Mouse (Mus musculus) neural tube, embryonic 13.5 days (tissue): ENCODE results near the gene Tctex1d4. TPM values are rescaled to one million over a fixed set of nuclear protein-coding genes. Genes with fewer than 3 reads are reported as not detected.

Experiments used
- ATAC-seq: fragments of 200-750 bp; cut with Nextera tagmentation; 2 replicates; pipeline ENCODE4 v1.8.0; 2017; ENCODE audit warnings: low read depth, mild to moderate bottlenecking, moderate TSS enrichment, moderate library complexity
- H3K27ac ChIP-seq: fragments of 300-500 bp; sonication (generic); replicated peaks from 2 replicates; pipeline ENCODE4 v1.5.1; 2015; ENCODE audit warnings: moderate library complexity, mild to moderate bottlenecking, inconsistent platforms
- H3K27me3 ChIP-seq: fragments of 300-500 bp; sonication (generic); 2 replicates; pipeline ENCODE4 v1.6.1; 2015; ENCODE audit warnings: mild to moderate bottlenecking, inconsistent platforms
- H3K36me3 ChIP-seq: fragments of 300-500 bp; sonication (generic); 2 replicates; pipeline ENCODE4 v1.6.1; 2015; ENCODE audit warnings: mild to moderate bottlenecking, inconsistent platforms
- H3K4me1 ChIP-seq: fragments of 300-500 bp; sonication (generic); replicated peaks from 2 replicates; pipeline ENCODE4 v1.6.1; 2015; ENCODE audit warnings: inconsistent platforms
- H3K4me2 ChIP-seq: fragments of 300-500 bp; sonication (generic); 2 replicates; pipeline ENCODE4 v1.6.1; 2015; ENCODE audit warnings: inconsistent platforms, mild to moderate bottlenecking, moderate library complexity
- H3K4me3 ChIP-seq: fragments of 300-500 bp; sonication (generic); 2 replicates; pipeline ENCODE4 v1.5.1; 2015; ENCODE audit warnings: mild to moderate bottlenecking, inconsistent platforms
- H3K9ac ChIP-seq: fragments of 300-500 bp; sonication (generic); 2 replicates; pipeline ENCODE4 v1.6.1; 2015; ENCODE audit warnings: moderate library complexity, mild to moderate bottlenecking, inconsistent platforms
- H3K9me3 ChIP-seq: fragments of 300-500 bp; sonication (generic); 2 replicates; pipeline ENCODE4 v1.6.1; 2016; ENCODE audit warnings: inconsistent platforms
- WGBS: fragments of 180-500 bp; shearing (Covaris S2); methylation state at CpG from one replicate; pipeline ENCODE4 v1.1.7; 2015; 5-methylcytosine and 5-hydroxymethylcytosine counted together
- microRNA-seq: library from miRNA; unstranded; fragments of <30 nt; microRNA quantifications from one replicate; pipeline ENCODE4, GENCODE M21; 2016
- polyA plus RNA-seq: library from polyadenylated mRNA; unstranded; fragments of >200 nt; fragmentation: Nextera tagmentation; extraction: Ambion mirVana; gene quantifications from 2 replicates; pipeline ENCODE4 v1.2.1, GENCODE M21; 2015

Tctex1d4 gene
- polyA plus RNA-seq, 1 experiment from 2014 or later: not detected

GRCm38 (mm10) chr4:117161183-117161582, 34.6 kb downstream of the Tctex1d4 start:
- Histone ChIP-seq H3K9me3 (no peaks in the 10 kb centered on the region), H3K4me3 (no peak overlapping the region), H3K4me1 (no peaks in the 10 kb centered on the region), H3K27me3 (no peaks in the 10 kb centered on the region), H3K27ac (no peak overlapping the region), H3K9ac (no peak overlapping the region), H3K4me2 (no peak overlapping the region), H3K36me3 (peaks cover 29% of the 10 kb centered on the region)
- ATAC-seq: no peak
- WGBS: 64% methylated on average over 4 of the region's 4 CpGs

- 91% methylated on average over 5 of the region's 5 CpGs for WGBS
- H3K4me3 ChIP-seq: no peak overlapping the region
- no peak overlapping the region for H3K9ac ChIP-seq
- H3K27me3 ChIP-seq: no peaks in the 10 kb centered on the region
- no peak overlapping the region for H3K27ac ChIP-seq
- no peaks in the 10 kb centered on the region for H3K4me1 ChIP-seq
- no peak overlapping the region for H3K4me2 ChIP-seq
- no peaks in the 10 kb centered on the region for H3K9me3 ChIP-seq
- peaks cover 40% of the 10 kb centered on the region for H3K36me3 ChIP-seq
- no peak for ATAC-seq
These were observed 43.3 kb downstream of the Tctex1d4 start for GRCm38 (mm10) chr4:117169936-117170335.

Small RNAs within 50 kb of the gene (microRNA-seq; reads per million reads assigned to microRNA genes)
- not detected for gene Gm22398

Other genes with a start within 250 kb of the Tctex1d4 start
- gene Zswim5, start 249.4 kb upstream of the Tctex1d4 start, polyA plus RNA-seq: 7.7 and 8.1 TPM in 2 replicates
- 72.7 and 76.8 TPM in 2 replicates for gene Urod, start 132.4 kb upstream of the Tctex1d4 start, polyA plus RNA-seq
- gene Hectd3, start 131.5 kb upstream of the Tctex1d4 start, polyA plus RNA-seq: 25.6 and 26.7 TPM in 2 replicates
- gene Eif2b3, start 107.4 kb upstream of the Tctex1d4 start, polyA plus RNA-seq: 45.8 and 48.9 TPM in 2 replicates
- gene Ptch2, start 30.7 kb upstream of the Tctex1d4 start, polyA plus RNA-seq: 6.4 and 7.4 TPM in 2 replicates
- gene Btbd19, start 1.1 kb upstream of the Tctex1d4 start, polyA plus RNA-seq: 3.2 and 4.7 TPM in 2 replicates
- 16.0 and 20.7 TPM in 2 replicates for gene Plk3, start 7.2 kb downstream of the Tctex1d4 start, polyA plus RNA-seq
- 493 and 532 TPM in 2 replicates for gene Rps8, start 29.4 kb downstream of the Tctex1d4 start, polyA plus RNA-seq
- 11.8 and 16.1 TPM in 2 replicates for gene Kif2c, start 55.8 kb downstream of the Tctex1d4 start, polyA plus RNA-seq
- gene Tmem53, start 125.2 kb downstream of the Tctex1d4 start, polyA plus RNA-seq: 5.9 and 6.5 TPM in 2 replicates
- 0.28 and 0.66 TPM in 2 replicates for gene Armh1, start 125.3 kb downstream of the Tctex1d4 start, polyA plus RNA-seq